Mouse (Mus musculus): Measurements from ENCODE around the gene Pi4k2a. TPM values are rescaled to one million over a fixed set of nuclear protein-coding genes. Genes with fewer than 3 reads are reported as not detected.
A peak's percentile ranks its signal among the peaks of the same experiment; 100 is the strongest.

Pi4k2a gene
- total RNA-seq (2021): 10 to 100 TPM; 61.0 to 63.1 TPM

DNA sequence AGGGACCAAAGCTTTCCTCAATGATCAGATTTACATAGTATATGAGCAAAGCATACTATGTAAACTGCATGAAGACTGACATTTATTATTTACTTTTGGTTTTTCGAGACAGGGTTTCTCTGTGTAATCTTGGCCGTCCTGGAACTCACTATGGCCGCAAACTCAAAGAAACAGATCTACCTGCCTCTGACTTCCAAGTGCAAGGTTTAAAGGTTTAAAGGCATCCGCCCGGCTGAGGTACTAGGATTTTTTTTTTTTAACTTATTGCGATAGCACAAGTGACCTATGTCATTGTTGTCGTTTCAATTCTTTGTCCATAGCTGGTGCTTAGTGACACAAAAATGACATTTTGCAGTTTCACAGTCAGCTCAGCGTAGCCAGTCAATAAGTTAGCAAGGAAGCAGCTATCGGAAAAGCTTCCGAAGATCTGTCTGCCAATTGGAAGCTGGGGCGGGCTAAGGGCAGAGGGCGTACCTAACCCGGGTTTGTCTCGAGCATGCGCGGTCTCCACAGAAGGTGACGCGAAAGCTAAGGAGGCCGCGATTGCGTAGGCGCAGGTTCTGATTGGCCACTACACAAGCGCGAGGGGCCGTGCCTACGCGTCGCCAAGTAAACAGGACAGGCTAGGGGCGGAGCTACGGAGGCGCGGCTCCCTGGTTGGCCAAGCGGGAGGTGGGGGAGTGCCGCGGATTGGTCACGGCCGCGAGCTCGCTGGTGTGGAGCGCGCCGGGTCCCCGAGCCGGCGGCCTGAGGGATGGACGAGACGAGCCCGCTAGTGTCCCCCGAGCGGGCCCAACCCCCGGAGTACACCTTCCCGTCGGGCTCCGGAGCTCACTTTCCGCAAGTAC is at the start of gene Pi4k2a:
TSS of gene Pi4k2a (plus strand) at position 723 of the 848 bp plus-strand sequence.
- peak; percentile 100 for DNase-seq (ENCODE audit: low spot score in 2 of 2)
- intact Hi-C loops (cut with DNase I): loop anchor here (5.0 kb wide), 4 partner anchors 37 to 108 kb away; partner anchors contain the start of genes Avpi1, Marveld1, Mms19 and Ubtd1

GRCm38 (mm10) chr19:42043988-42044387 is 46.3 kb upstream of the Pi4k2a start:
- no peak for DNase-seq (ENCODE audit: low spot score in 2 of 2)
- intact Hi-C loops (cut with DNase I): no loop called here

- DNase-seq (ENCODE audit: low spot score in 2 of 2): peak; percentile 39 to 56
- intact Hi-C loops (cut with DNase I): no loop called here
These were observed 44.8 kb upstream of the Pi4k2a start, which contains the start of gene Hoga1 for GRCm38 (mm10) chr19:42045269-42046102. TSS of gene Hoga1 (plus strand) at chr19:42045610.

- DNase-seq (ENCODE audit: low spot score in 2 of 2): no peak
- intact Hi-C loops (cut with DNase I): no loop called here
These were observed 40.0 kb upstream of the Pi4k2a start for GRCm38 (mm10) chr19:42050251-42050650.

GRCm38 (mm10) chr19:42051351-42051750 is 38.9 kb upstream of the Pi4k2a start:
- DNase-seq (ENCODE audit: low spot score in 2 of 2): no peak
- intact Hi-C loops (cut with DNase I): no loop called here

DNA sequence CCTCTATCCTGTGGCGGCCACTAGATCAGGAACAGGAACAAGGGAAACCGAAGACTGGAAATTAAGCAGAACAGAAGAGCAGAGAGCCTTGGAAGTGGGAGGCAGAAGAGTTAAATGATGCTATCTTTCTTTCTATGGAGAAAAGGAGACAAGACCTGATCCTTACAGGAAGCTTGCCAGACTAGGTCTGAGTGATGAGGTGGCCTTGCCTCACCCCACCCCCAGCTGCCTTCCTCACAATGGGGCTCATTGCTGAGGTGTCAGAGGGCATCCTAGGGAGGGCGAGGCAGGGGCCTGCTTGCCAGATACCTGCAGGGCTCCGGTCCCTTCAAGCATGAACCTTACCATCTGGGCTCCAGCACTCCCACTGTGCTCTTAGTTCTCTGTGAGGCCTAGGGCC is 38.3 kb upstream of the Pi4k2a start, which contains the start of gene 4933411K16Rik:
TSS of gene 4933411K16Rik (plus strand) at position 301 of the 400 bp plus-strand sequence.
- intact Hi-C loops (cut with DNase I): no loop called here
- DNase-seq (ENCODE audit: low spot score in 2 of 2): no peak

- intact Hi-C loops (cut with DNase I): no loop called here
- no peak for DNase-seq (ENCODE audit: low spot score in 2 of 2)
These were observed 36.0 kb upstream of the Pi4k2a start for GRCm38 (mm10) chr19:42054255-42054654.

DNA sequence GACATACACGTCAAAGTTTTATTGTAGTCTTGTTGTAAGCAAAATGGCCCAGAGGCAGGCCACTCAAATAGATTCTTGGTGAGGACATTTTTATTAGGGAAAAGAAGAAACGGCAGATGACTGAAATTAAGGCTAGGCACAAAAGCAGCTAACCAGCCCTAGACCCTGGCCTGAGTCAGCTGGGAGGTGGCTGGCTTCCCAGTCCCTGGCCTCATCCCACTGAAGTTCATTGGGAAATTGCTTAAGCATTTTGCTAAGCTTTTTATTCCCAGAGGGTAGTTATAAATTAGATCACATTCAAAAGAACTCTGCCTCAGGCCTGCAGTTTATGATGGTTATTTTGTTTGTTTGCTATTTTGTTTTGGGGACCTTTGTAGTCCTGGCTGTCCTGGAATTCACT is 34.4 kb upstream of the Pi4k2a start:
- DNase-seq (ENCODE audit: low spot score in 2 of 2): no peak
- intact Hi-C loops (cut with DNase I): no loop called here

DNA sequence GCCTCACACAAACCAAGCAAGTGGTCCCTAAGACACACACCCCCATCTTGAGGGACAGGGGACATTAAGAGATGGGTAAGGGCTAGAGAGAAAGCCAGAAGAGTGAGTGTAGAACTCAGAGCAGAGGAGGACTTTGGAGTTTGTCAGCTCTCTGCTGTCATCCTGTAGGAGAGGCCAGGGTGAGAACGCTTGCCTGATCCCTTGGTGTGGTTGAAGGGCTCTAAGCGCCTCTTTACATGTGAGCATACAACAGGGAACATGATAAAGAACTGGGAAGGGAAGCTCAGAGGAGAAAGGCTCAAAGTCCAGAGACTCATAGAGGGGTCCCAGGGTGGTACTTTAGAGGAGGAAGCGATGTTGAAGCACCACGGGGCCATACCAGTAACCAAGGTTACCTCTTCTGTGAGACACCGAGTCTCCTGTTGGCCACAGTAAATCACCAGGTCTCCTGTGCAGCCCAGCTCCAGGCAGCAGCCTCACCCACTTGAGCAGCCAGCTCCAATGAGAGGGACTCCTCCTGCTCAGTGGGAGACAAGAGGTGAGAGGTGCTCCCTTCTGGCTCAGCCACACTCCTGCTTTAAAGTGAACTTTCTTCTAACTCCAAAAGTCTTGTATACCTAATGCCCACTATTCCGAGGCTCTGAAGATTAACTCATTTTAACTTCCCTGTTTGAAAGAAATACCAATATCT is 33.4 kb upstream of the Pi4k2a start:
- intact Hi-C loops (cut with DNase I): no loop called here
- DNase-seq (ENCODE audit: low spot score in 2 of 2): no peak

- peak in 1 of 2 experiments; percentile 18 for DNase-seq (ENCODE audit: low spot score in 2 of 2)
- intact Hi-C loops (cut with DNase I): no loop called here
These were observed 31.8 kb upstream of the Pi4k2a start for GRCm38 (mm10) chr19:42058426-42058825.

- DNase-seq (ENCODE audit: low spot score in 2 of 2): no peak
- intact Hi-C loops (cut with DNase I): no loop called here
These were observed 28.8 kb upstream of the Pi4k2a start for GRCm38 (mm10) chr19:42061443-42061842.

DNA sequence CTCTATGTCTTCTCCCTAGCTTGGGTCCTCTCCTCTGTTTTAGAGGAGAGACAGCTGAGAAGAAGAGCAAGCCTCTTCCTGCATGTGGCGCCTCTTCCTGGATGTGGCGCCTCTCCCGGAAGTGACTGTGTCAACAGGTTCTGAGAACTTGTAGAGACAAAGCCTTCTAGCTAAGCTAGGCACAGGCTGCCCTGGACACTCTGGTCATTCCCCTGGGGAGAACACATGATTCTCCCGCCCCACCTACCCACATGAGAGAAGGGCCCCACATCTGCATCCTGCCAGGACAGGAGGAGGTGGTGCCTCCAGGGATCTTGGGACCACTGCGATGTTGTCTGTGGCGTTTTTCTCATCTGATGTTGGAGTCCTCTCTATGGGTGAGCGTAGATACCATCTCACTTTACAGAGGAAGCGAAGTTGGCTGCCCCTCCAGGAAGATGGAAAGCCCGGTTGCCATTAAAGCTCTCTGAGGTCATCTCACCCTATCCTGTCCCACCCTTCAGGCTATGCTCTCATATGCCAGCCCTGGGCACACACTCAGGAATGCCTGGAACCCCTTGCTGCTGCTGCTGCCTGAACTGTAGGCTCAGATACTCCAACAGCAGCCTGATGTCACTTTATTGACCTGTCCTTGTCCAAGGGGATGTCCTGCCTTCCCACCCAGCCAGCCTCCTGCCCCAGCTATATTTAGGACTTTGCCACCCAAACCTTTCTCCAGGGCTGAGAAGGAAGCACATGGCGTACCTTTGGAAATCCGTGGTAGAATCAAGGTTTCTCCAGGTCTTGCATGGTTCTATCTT is 21.6 kb upstream of the Pi4k2a start:
- intact Hi-C loops (cut with DNase I): loop anchor here (1.0 kb wide), 1 partner anchor 33 kb away; the partner anchor contains the start of gene Ankrd2

GRCm38 (mm10) chr19:42069241-42069525 is 21.1 kb upstream of the Pi4k2a start:
- intact Hi-C loops (cut with DNase I): loop anchor here (1.0 kb wide), 1 partner anchor 34 kb away; the partner anchor contains the start of gene Ankrd2
- peak in 1 of 2 experiments; percentile 39 for DNase-seq (ENCODE audit: low spot score in 2 of 2)

More for the DNA sequence above, 21.6 kb upstream of the Pi4k2a start:
- no peak for DNase-seq (ENCODE audit: low spot score in 2 of 2)

DNA sequence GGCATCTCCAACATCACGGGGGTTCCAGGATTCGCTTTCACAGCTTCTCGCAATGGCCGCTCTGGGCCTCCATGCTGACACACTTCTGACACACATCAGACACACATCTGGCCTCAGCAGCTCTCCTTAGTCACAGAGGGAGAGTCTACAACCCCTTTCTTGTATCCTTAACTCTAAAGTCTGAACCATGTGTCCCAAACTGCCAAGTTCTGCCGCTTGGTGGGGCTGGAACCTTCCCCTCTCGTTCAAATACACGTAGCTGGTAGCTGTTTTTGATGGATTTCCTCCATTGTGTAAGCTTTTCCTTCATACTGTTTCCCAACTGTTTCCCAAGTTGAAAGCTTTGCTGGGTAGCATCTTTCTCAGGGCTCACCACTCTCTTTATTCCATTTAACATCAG is 19.0 kb upstream of the Pi4k2a start:
- DNase-seq (ENCODE audit: low spot score in 2 of 2): peak in 1 of 2 experiments; percentile 14
- intact Hi-C loops (cut with DNase I): no loop called here

- no peak for DNase-seq (ENCODE audit: low spot score in 2 of 2)
- intact Hi-C loops (cut with DNase I): no loop called here
These were observed 18.2 kb upstream of the Pi4k2a start for GRCm38 (mm10) chr19:42071886-42072608.

GRCm38 (mm10) chr19:42072802-42073201 is 17.5 kb upstream of the Pi4k2a start:
- DNase-seq (ENCODE audit: low spot score in 2 of 2): no peak
- intact Hi-C loops (cut with DNase I): no loop called here

DNA sequence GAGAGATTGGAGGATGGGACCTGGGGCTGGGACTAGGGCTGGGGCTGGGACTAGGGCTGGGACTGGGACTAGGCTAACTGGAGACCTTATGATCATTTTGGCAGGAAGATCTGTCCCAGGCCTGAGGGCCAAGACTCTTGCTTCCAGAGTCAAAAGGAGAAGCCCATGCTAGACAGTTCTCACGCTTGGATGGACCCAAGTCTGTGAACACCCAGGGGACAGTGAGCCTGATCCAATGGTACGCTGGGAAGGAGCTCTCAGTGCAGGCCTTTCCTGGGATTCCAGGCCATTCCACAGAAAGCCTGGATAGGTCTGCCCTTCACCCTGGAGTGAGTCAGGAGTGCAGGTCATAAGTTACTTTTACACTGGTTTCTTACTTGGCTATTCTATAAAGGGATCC is 15.2 kb upstream of the Pi4k2a start:
- no peak for DNase-seq (ENCODE audit: low spot score in 2 of 2)
- intact Hi-C loops (cut with DNase I): no loop called here

DNA sequence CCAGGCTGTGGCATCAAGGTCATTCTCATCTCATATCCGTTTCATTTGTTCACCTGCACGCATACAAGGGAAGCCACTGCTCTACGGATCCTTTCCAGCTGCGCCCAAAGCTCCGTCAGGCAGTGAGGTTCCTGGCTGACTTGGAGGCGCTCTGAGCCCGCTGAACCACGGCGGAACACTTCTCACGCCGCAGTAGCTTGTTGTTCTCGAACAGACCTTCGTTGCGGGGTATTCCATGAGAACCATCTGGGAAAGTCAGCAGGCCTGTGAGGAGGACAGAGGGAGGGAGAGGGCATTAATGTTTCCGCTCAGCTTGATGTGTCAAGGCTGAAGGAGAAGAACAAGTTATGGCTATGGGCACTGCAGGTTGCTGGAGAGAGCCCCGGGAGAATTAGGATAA is 14.3 kb upstream of the Pi4k2a start:
- DNase-seq (ENCODE audit: low spot score in 2 of 2): no peak
- intact Hi-C loops (cut with DNase I): no loop called here

All from left cerebral cortex, postnatal 25 days (tissue).